Mouse (Mus musculus) adrenal gland, postnatal 10 days (tissue): ENCODE measurements around the gene Itgb2. TPM values are rescaled to one million over a fixed set of nuclear protein-coding genes. Genes with fewer than 3 reads are reported as not detected.

Source experiments
- DNase-seq: peaks from one replicate; pipeline ENCODE4 v3.0.0; 2021; ENCODE audit warnings: mixed read lengths
- long read RNA-seq, 2 experiments: library from polyadenylated mRNA; stranded (forward); transcript quantifications; one replicate each; pipeline ENCODE4 v2.0.0; 2021
- total RNA-seq, 2 experiments: library from RNA; stranded (reverse); gene quantifications; 2 replicates each; pipeline ENCODE4 v1.2.3; 2021

The Itgb2 gene
- 1 to 10 TPM; 8.1 to 9.2 TPM for total RNA-seq
- long read RNA-seq, experiment 1, transcript Itgb2-201 (16 exons, 2,970 nt): major isoform, 10 of 18 reads
- long read RNA-seq, experiment 1, partial matches to known transcripts: 5 of 18 reads
- long read RNA-seq, experiment 1, other reads (novel, unspliced or antisense): 3 of 18 reads
- long read RNA-seq, experiment 2, partial matches to known transcripts: 1 of 3 reads
- long read RNA-seq, experiment 2, other reads (novel, unspliced or antisense): 0 of 3 reads

DNA sequence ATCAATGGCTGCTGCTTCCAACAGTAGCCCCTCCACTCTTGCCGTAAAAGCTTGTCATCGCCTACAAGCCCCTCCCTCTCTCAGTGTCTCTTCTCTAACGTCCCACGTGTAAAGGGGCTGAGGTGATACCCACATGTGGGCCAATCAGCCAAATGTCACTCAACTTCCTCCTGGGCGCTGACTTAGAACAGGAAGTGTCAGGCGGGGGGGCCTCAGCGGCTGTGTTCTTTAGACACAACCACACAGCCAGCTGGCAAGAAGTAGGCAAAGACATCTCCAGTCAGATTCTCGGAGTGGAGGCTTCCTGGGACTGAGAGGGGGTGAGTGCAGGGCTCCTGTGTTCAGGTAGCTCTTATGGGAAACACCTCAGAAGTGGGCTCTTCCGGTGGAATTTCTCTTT is at the start of gene Itgb2:
Gene Itgb2, plus strand, starts transcription at position 113 of the 400 bp plus-strand sequence.
- DNase-seq: no peak

DNA sequence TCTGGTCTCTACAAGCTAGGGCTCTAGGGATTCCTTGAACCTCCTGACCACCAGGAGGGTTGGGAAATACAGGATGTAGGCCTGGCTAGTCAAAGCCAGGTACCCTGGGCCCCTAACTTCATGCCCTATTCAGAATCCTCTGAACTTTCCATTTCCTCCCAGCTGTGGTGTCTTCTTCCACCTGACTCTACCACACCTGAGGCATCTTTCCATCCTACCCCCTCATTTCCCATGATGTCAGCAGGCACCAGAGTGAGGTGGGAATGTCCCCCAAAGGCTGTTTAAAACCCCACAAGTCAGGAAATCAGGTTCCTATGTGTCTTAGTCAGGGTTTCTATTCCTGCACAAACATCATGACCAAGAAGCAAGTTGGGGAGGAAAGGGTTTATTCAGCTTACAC is 48.2 kb upstream of the Itgb2 start:
- no peak for DNase-seq

DNA sequence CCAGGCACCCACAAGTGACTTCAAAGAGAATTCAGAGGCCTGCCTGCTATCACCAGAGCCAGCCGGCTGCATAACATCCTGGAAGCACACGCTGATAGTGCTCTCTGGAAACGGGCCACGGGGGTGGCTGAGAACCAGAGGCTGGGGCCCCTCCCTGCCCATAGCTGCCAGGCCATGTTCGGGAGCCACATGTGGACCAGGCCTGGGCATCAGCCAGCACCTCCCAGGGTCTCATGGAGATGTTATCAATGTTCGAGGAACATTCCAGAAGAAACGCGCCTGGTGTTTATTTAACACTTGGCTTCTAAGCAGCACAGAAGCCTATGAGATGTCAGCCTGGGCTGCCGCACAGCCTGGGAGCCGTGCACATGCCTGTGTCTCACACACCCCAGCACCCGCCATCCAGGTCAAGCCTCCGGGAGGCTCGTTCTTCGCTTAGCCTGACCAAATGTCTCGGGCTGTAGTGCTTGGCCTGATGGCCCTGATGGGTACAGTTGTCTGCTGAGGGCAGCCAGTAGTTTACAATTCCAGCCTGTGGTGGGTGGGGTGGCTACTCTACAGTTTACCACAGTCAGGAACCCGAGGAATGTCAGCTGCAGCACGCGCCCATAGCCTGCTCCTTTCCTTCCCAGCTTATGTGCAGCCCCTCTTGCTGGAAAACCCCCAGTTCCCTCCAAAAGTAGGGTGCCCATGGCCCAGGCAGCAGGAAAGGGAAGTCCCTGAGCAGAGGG is 45.7 kb upstream of the Itgb2 start:
- peak; percentile 47 for DNase-seq

DNA sequence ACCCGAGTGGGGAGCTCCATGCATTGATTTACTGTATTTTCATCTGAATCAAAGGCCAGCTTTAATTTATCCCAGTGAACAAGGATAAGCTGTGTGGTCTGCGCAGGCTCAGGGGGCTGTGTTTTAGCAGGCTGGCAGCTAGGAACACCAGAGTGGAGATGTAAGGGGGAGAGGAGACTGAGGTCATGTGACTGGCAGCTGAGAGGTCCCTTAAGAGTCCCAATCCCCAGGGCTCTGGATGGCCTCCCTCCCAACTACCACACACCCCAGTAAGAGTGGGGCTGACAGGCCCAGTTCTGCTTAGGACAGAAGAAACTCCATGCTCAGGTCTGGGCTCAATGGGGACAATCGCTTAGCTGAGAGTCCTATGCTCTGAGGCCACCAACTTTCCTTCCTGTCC is 44.3 kb upstream of the Itgb2 start:
- no peak for DNase-seq

DNA sequence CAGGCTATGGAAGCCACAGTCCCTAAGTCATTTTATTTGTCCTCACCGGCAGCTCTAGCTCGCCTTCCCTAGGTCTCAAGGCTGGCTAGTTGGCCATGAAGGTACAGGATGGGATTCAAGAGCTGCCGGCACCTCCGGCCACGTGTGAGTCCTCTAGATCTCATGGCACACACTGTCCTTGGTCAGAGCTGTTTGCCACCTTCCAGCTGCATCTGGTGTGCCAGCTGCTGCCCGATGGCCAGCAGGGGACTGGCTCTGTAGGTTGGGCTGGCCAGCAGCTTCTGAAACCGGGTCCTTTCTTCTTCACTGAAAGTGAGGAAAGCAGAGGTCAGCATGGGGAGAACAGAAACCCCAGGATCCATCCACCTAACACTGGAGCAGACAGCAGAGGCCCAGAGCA is 41.9 kb upstream of the Itgb2 start:
- no peak for DNase-seq

DNA sequence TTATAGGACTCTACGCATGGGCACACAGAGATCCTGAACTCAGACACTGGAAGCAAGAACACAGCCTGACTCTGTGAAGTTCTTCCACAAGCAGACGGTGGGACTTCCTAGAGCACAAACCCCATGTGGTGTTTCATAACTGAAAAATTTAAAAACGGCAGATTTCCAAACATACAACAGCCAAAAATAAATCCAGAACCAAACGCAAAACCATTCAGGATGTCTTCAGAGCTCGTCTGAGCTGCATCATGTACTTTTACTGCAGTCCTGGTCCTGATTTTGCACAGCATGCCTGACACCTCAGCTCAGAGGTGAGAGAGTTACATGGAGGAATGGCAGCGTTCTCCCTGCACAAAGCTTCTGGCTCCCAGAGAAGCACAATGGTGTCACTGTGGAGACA is 38.5 kb upstream of the Itgb2 start:
- no peak for DNase-seq

DNA sequence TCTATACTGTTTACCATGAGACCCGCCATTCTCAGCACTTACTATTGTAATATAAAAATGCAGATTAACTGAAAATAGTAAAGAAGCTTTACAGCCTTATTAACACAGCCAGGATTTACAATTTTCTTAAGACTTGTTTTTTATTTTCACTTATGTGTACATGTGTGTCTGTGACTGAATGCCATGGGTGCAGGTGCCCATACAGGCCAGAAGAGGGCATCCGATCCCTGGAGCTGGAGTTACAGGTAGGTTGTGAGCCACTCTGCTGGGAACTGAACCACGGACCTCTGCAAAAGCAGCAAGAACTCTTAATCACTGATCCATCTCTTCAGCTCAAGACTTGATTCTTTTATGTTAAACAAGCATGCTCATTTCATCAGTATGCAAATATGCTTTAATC is 37.2 kb upstream of the Itgb2 start:
- DNase-seq: no peak

DNA sequence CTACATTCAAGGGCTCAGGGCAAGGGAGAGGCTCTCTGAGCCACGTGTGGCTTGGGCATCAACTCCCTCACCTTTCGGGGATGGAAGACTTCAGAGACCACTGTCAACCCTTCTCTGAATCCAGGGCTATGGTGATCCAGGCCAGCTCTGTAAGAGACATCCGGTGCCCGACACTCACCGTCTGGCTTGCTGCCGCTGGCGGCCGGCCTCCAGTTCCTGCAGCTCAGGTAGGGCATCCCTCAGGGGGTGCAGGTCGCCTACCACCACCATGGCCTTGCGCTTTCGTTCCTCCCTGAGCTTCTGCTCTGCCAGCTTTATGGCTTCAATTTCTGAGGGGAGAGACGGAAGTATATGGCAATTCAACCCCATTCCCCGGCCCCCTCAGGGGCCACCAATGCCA is 32.9 kb upstream of the Itgb2 start:
- no peak for DNase-seq

DNA sequence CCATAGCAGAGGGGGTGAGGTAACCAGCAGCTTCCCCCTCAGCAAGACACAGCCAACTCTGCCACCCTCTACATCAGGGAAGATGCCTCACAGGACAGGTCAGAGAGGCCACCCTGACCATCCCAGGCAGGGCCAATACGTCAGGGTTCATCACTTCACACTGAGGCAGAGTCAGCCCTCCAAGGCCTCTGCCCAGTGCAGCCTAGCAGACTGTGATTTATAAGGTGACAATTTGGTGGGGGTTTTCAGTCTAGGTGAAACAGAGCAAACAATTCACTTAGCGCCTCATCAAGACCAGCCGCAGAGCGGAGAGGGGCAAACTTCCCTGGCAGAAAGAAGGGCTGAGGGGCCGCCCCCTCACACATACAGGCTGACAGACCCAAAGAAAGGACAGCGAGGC is 31.8 kb upstream of the Itgb2 start:
- no peak for DNase-seq

DNA sequence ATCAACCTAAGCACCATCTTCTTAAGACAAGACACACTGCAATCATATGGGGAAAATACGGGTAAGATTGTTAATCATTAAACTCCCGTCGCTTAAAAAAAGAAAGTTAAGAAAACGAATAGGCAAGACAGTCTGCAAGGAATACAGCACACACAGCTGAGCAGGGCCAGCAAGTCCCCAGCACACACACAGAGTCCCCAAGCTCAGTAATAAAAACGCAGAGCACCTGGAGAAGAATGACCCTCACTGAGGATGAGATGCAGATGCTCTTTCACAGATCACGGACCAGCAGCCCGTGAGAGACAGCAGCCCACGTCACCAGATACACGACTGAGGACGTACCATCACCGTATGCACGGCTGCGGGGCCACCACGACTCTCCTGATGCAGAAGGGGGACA is 29.4 kb upstream of the Itgb2 start:
- DNase-seq: no peak

DNA sequence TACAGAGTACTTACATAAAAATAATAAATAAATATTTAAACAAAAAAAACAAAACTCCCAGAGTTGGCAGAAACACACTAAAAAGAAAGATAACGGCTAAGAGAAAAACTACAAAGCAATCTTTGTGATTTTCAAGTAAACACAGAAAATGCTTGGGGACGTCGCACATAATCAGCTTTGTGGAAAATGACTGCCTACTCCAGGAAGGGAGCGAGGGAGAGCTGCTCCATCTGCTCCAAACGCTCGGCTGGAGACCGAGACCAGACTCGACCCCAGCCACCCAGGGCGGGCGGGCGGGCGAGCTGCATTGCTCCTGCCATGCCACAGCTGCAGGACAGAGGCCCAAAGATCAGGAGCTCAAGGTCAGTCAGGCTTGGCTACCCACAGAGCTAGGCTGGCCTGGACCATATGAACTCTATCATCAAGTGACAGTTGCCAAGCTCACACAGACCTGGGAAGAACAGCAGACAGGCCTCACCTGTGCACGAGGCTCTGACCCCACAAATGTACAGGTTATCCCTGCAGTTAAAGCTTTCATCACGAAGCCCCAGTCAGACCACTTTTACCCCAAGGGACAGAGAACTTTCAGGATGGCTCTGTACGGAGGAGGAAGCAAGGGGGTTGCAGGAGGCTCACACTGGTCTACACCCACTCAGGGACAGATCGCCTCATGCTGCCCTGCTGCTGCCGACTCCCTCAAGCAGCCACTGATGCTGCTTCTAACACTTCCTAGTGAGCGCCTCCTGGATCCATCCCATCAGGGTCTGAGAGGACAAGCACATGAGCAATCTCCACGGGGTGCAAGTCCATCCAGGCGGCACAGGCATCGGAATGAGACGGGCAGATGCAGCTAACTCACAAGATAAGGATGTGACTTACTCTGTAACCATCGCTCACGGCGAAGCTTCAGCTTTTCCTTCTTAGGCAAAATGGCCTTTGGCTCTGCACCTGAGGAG is 26.8 kb upstream of the Itgb2 start:
- no peak for DNase-seq

DNA sequence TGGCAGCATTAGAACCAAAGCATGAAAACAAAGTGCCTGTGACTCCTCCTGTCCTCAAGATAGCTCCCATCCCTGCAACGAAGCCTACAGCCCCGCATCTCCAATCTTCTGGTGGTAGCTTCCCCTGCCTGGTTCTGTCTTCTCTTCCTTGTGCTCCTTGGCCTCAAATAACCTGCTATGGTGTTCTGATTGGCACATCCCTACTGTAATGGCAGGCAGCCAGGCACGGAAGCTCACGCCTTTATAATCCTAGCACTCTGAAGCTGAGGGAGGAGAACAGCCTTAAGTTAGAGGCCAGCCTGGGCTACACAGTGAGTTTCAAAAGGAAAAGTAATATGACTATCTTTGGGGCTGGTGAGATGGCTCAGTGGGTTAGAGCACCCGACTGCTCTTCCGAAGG is 25.9 kb upstream of the Itgb2 start:
- no peak for DNase-seq

DNA sequence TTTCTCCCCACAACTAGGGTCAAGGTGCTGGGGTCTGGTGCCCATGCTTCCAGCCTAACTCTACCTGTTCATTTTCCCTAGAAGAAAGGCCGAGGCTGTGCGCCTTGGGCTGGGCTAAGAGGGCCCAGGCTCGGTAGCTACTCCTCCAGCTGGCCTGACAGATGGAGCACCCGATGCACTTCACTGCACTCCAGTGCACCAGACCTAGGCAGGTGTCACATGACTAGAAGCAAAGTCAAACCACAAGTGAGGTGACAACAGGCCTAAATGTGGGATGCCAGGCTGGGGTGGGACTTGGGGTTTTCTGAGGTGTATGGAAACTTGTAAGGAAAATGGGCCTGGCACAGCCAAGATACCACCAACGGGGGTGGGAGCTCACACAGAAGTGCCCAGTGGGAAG is 23.5 kb upstream of the Itgb2 start:
- DNase-seq: no peak

DNA sequence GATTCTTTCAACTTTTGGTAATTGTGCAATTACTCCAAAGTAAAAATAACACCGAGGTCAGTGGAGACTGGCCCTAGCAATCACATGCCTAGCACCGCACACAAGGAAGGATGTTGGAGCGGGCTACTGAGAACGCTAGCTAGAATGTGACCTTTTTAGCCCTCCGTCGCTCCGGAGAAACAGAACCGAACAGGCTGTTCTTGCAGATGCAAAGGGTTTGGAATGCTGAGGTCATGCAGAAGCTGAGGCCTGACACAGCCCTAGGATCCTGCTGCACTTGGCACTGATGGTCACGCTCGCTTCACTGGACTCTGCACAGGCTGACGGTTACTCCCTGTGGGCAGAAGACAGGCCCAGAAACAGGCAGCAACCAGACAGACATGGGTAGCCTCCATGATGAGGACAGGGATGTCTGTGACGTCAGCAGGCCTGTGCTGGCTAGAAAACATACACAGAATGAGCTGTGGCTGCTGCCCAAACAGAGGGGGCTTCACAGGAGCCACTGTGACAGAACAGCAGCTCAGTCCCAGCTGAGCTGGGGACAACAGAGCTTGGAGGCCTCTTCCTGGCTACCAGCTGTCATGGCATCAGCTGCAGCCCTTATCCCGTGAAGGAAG is 23.0 kb upstream of the Itgb2 start:
- no peak for DNase-seq

DNA sequence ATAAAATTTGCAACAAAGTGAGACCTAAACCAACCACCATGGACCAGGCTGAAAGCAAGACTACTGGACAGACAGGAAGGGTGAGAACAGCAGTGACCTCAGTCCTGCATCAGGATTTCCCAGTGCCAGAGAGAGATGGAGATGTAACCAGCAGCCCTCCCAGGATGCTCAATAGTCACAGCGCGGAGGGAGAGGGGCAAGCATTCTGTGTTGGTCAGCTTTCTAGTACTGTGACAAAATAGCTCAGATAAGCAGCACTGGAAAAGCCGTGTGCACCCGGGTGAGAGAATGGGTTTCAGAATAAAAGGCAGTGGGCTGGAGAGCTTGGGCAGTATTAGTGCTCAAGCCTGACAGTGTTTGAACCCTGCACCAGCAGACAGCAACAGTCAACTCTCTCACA is 22.3 kb upstream of the Itgb2 start:
- DNase-seq: no peak

DNA sequence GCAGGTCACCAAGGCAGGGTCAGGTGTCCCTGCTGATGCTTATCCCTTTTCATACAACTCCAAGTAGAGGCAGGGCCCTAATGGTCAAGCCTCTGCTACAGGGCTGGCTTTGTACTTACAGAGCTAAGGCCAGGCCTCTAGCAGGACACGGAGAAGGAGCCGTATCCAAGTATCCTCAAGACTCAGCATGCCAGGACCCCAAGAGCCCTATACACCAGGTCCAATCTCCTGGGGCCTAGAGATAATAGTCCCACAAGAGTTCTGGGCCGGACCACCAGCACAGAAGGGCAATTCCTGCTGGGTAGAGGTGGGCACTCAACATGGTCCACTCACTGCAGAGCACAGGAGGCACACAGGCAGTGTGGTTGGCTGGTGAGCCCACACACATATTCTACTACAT is 21.3 kb upstream of the Itgb2 start:
- no peak for DNase-seq

DNA sequence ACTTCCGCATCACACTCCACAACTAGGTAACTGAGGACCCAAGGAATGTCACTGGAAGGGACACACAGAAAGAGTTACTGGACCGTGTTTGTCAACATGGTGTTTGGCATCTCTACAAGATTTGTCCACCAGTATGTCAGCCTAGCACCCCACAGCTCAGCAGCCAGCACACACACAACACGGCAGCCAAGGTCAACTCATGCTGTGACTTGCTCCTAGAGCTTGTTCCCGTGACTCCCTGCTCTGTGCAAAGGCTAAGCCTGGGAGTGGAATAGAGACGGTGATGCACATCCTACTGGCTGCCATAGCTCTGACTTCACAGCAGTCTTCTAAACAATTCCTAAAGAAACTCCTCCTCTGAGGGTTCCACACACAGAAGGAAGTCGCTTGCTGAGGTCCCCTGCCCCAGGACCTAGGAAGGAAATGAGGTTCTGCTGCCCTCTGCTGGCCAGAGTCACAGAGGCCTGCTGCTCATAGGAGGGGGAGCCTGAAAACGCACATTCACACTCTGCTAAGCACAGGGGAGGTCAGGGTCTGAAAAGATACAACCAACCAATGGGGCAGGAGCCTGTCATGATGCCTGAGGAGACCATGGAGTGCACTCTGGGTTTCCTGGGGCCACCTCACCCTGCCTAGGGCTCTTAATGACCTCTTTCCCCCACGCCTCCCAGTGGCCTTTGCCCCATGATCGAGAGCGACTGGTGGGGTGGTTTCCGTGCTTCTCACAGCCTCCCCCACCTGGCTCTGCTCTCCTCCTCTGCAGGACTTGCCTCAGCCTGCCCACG is 20.5 kb upstream of the Itgb2 start:
- DNase-seq: peak; percentile 92

DNA sequence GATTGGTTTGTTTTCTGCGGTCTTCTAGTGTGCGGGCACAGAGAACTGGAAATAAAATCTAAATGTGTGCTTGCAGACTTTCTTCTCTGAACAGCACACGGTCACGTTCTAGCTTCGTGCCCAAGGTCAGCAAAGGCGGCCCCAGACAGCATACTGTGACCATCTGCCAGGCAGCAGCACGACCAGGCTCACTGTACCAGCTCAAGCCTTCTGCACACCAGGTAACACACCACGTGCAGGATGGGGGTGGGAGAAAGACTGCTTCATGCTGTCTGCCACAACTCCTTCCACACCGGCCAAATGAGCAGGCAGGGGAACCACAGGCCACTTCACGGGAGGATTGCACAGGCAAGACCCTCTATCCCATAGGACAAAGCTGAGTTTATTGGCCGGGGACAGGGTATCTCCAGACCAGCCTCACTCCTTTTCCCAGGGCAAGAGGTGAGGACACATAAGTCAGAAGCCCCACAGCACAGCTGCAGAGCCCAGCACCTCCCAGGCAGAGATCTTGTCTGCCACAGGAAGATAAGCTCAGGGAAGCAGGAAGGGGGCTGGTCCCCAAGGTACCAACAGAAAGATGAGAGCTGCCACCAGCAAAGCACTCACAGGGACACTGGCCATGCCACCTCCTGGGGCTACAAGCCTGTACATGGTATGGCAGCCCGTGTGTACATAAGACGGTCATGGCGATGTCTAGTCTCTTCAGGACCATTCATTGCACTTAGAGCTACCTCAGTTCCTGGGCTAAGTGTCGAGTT is 19.6 kb upstream of the Itgb2 start:
- no peak for DNase-seq

DNA sequence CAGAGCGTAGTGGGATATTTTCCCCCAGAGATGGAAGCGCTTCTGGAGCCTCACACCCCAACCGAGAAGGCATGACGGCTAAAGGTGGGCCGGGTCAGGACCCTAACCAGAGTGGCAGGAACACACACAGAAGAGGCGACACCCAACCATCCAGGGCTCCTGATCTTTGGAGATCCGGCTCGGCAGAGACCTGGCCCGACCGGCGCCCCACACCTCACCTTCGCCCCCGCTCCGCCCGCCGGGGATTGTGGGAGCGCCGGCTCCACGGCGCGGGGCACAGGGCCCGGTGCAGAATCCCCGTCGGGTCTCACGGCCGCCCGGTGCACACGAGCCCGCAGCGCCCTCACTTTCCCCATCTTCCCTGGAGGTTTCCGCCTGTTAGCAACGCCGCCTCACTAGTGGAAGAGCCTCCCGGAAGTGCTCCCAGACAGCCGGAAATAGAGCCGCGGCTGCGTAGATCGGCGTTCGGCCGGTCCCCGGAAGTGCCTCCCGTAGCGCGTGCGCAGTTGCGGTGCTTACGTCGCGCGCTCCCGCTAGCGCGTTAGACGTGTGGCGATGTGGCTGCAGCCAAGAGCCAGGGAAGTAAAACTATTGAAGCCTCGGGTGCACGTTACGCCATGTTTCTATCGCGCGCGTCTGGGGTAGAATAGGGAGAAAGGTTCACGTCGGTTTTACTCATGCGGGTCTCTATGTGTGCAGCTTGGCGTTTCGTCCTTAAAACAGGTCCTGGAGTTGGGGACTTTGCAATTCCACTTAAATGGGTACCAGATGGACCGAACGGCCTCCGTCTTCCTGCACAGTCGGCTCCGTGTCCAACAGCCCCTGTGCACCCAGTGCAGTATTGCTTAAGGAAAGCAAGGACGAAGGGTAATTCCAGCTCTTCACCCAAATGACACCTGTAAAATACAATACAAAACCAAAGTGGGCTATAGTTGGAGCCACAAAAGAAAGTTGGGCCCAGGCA is 14.4 kb upstream of the Itgb2 start, which contains the start of gene Fam207a:
Gene Fam207a, minus strand, starts transcription at position 401 of the 964 bp plus-strand sequence.
- DNase-seq: peak; percentile 96
